Mouse (Mus musculus) kidney, adult 18-20 months (tissue): ENCODE results near the gene B4galt1.
A peak's percentile ranks its signal among the peaks of the same experiment; 100 is the strongest.

ENCODE experiments used
- DNase-seq: peaks from one replicate; pipeline ENCODE4 v3.0.0; 2021

B4galt1 gene

GRCm38 (mm10) chr4:40837451-40838285 lies 16.1 kb downstream of the B4galt1 start:
- peak; percentile 59 for DNase-seq

- DNase-seq: no peak
Observed at GRCm38 (mm10) chr4:40837008-40837407, 16.8 kb downstream of the B4galt1 start.

GRCm38 (mm10) chr4:40834872-40835271 lies 18.9 kb downstream of the B4galt1 start:
- no peak for DNase-seq

GRCm38 (mm10) chr4:40834232-40834786 lies 19.5 kb downstream of the B4galt1 start:
- DNase-seq: no peak

- DNase-seq: no peak
Observed at GRCm38 (mm10) chr4:40833381-40834231, 20.2 kb downstream of the B4galt1 start.

GRCm38 (mm10) chr4:40830530-40830929 lies 23.3 kb downstream of the B4galt1 start:
- DNase-seq: peak; percentile 8

- DNase-seq: peak; percentile 49
Observed at GRCm38 (mm10) chr4:40829654-40830400, 24.0 kb downstream of the B4galt1 start.

GRCm38 (mm10) chr4:40828910-40829309 lies 24.9 kb downstream of the B4galt1 start:
- DNase-seq: peak; percentile 77

- DNase-seq: no peak
Observed at GRCm38 (mm10) chr4:40827926-40828325, 25.9 kb downstream of the B4galt1 start.

GRCm38 (mm10) chr4:40826810-40827209 lies 27.0 kb downstream of the B4galt1 start:
- DNase-seq: no peak

GRCm38 (mm10) chr4:40825981-40826380 lies 27.8 kb downstream of the B4galt1 start:
- no peak for DNase-seq

GRCm38 (mm10) chr4:40825146-40825545 lies 28.7 kb downstream of the B4galt1 start:
- no peak for DNase-seq

GRCm38 (mm10) chr4:40824505-40824904 lies 29.3 kb downstream of the B4galt1 start:
- no peak for DNase-seq

GRCm38 (mm10) chr4:40823664-40824063 lies 30.1 kb downstream of the B4galt1 start:
- no peak for DNase-seq

GRCm38 (mm10) chr4:40823151-40823550 lies 30.7 kb downstream of the B4galt1 start:
- no peak for DNase-seq

GRCm38 (mm10) chr4:40821303-40822023 lies 32.3 kb downstream of the B4galt1 start:
- DNase-seq: no peak

GRCm38 (mm10) chr4:40820903-40821302 lies 32.9 kb downstream of the B4galt1 start:
- DNase-seq: no peak

- no peak for DNase-seq
Observed at GRCm38 (mm10) chr4:40820024-40820423, 33.8 kb downstream of the B4galt1 start.

GRCm38 (mm10) chr4:40819151-40819550 lies 34.7 kb downstream of the B4galt1 start:
- no peak for DNase-seq

- no peak for DNase-seq
Observed at GRCm38 (mm10) chr4:40818421-40818820, 35.4 kb downstream of the B4galt1 start.

- no peak for DNase-seq
Observed at GRCm38 (mm10) chr4:40817936-40818335, 35.9 kb downstream of the B4galt1 start.

- no peak for DNase-seq
Observed at GRCm38 (mm10) chr4:40815775-40816372, 37.9 kb downstream of the B4galt1 start.
